23 mouse cellular contexts compared by ENCODE assay signal in the genomic region with DNA sequence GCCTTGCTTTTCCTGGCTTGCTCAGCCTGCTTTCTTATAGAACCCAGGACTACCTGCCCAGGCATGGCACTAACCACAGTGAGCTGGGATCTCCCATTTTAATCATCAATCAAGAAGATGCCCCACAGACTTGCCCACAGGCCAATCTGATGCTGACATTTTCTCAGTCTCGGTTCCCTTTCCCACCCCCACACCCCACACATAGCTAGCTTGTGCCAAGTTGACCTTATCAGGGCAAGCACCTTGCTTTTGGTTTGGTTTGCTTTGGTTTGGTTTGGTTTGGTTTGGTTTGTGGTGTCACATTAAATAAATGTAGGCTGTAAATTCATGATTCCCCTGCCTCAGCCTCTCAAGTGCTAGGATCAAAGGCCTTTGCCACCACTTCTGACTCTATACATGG. TPM values are rescaled to one million over a fixed set of nuclear protein-coding genes. Genes with fewer than 3 reads are reported as not detected.
DNase-seq lines count a peak whose midpoint lies in the region; ATAC-seq and TF ChIP-seq lines count a peak whose summit lies in the region.
"Had no signal": no experiment of that assay in that cellular context is flagged by ENCODE, and none has a peak within 500 bp of the region (broad histone marks: within the 10 kb centered on the region; RNA-seq: fewer than 3 reads in every experiment).

No protein-coding gene starts in this region.

- H3K4me2 ChIP-seq in liver, postnatal 0 days (ENCODE audit: low read depth, low read length), result no peak overlapping the region
- H3K4me2 ChIP-seq: embryonic facial prominence, embryonic 13.5 days; forebrain, embryonic 12.5 days; hindbrain, embryonic 12.5 days had no signal

- no peak for DNase-seq in liver, postnatal 0 days
- no peak for DNase-seq in liver
- no peak for DNase-seq in spleen, adult 18-20 months
- DNase-seq: adrenal gland, adult 2 months; adrenal gland, postnatal 25 days; cerebellum, adult 11 months; cerebellum, adult 8-10 months; cerebellum, postnatal 14 days; gastrocnemius, postnatal 36 days; heart, postnatal 10 days; heart, postnatal 4 days had no signal

- H3K27me3 ChIP-seq in liver, postnatal 0 days (ENCODE audit: insufficient read depth, low read length), result no peaks in the 10 kb centered on the region
- H3K27me3 ChIP-seq: embryonic facial prominence, embryonic 13.5 days; forebrain, embryonic 12.5 days; hindbrain, embryonic 12.5 days; Patski had no signal

- peak overlapping the region; percentile 45 for H3K27ac ChIP-seq in liver, postnatal 0 days (ENCODE audit: low read depth)
- peak overlapping the region; percentile 19; the same call in 1 of the 2 replicates for H3K27ac ChIP-seq in bone marrow, adult 2 months (ENCODE audit: control insufficient read depth, insufficient read depth, low read depth, low read length, poor library complexity)
- H3K27ac ChIP-seq: embryonic facial prominence, embryonic 13.5 days; forebrain, embryonic 12.5 days; hindbrain, embryonic 12.5 days had no signal

- no peak for TF ChIP-seq CTCF in liver, postnatal 0 days (IDR thresholded peaks at IDR 0.05; ENCODE audit: low read depth)
- TF ChIP-seq CTCF in bone marrow, adult 2 months (IDR thresholded peaks at IDR 0.05; ENCODE audit: control insufficient read depth, insufficient read depth, low read length), result no peak

- peaks cover 17% of the 10 kb centered on the region for H3K4me1 ChIP-seq in liver, postnatal 0 days (ENCODE audit: insufficient read depth)
- peaks cover 6% of the 10 kb centered on the region for H3K4me1 ChIP-seq in bone marrow, adult 2 months (ENCODE audit: control insufficient read depth, insufficient read depth, low read length)

- 53% methylated on average over 1 of the region's 1 CpGs for WGBS in liver, postnatal 0 days (ENCODE audit: insufficient replicate concordance)
- WGBS in bone marrow, adult 2 months, result 24% methylated on average over 1 of the region's 1 CpGs

- H3K36me3 ChIP-seq in liver, postnatal 0 days (replicated peaks; ENCODE audit: insufficient read depth, low read length), result peaks cover 1% of the 10 kb centered on the region; the same call in 1 of the 2 replicates

- TF ChIP-seq POLR2A in bone marrow, adult 2 months (IDR thresholded peaks at IDR 0.05; ENCODE audit: borderline replicate concordance, control insufficient read depth, low read depth, low read length), result no peak

- no peak for TF ChIP-seq EP300 in liver, postnatal 0 days (IDR thresholded peaks at IDR 0.05; ENCODE audit: low read depth)

- no peak for ATAC-seq in liver, postnatal 0 days
- peak; percentile 64 for ATAC-seq in megakaryocyte-erythroid progenitor cell, adult 5-6 weeks (replicated peaks; ENCODE audit: low FRiP score, low TSS enrichment, poor library complexity, severe bottlenecking)
- ATAC-seq in frontal cortex, adult (ENCODE audit: low TSS enrichment), result no peak
- ATAC-seq: activated CD4-positive, CD25-positive, alpha-beta regulatory T cell, adult 4 months; forebrain, embryonic 16.5 days; hindbrain, embryonic 16.5 days; inflammation-experienced regulatory T-cells, adult 6 months; Patski had no signal

- no peak overlapping the region for H3K9ac ChIP-seq in liver, postnatal 0 days (replicated peaks)
- H3K9ac ChIP-seq: embryonic facial prominence, embryonic 13.5 days; forebrain, embryonic 12.5 days; hindbrain, embryonic 12.5 days had no signal

- no peak overlapping the region for H3K4me3 ChIP-seq in liver, postnatal 0 days (ENCODE audit: low read depth, low read length)
- H3K4me3 ChIP-seq in bone marrow, adult 2 months (replicated peaks; ENCODE audit: control insufficient read depth, low read depth, low read length), result no peak overlapping the region
- H3K4me3 ChIP-seq: embryonic facial prominence, embryonic 13.5 days; forebrain, embryonic 12.5 days; heart, embryonic 10.5 days; hindbrain, embryonic 12.5 days had no signal

- H3K9me3 ChIP-seq in liver, postnatal 0 days (ENCODE audit: low read length), result 0 out of 2 replicates have a peak, but pooled peaks cover 1% of the 10 kb centered on the region

RNA-seq across cellular contexts. Expression of a gene that starts 34.6 kb away (rescaled TPM):
- polyA plus RNA-seq in liver, postnatal 0 days (2015; fragmentation: Nextera tagmentation; extraction: Ambion mirVana), result 16.5 and 18.6 TPM in 2 replicates
- 41.4 and 48.2 TPM in 2 replicates for polyA plus RNA-seq in bone marrow, adult 2 months (2011; ENCODE audit: insufficient read depth, insufficient read length, low replicate concordance, missing spikeins)
- total RNA-seq in megakaryocyte-erythroid progenitor cell, adult 5-6 weeks (2014; fragmentation: Nextera tagmentation), result 22.9 and 30.6 TPM in 2 replicates
- 44.1 and 47.5 TPM in 2 replicates for total RNA-seq in megakaryocyte-erythroid progenitor cell, adult 5-6 weeks (2017)

RNA-seq across cellular contexts. Expression of a gene that starts 34.9 kb away (rescaled TPM):
- polyA plus RNA-seq in liver, postnatal 0 days (2015; fragmentation: Nextera tagmentation; extraction: Ambion mirVana), result 3.8 and 5.1 TPM in 2 replicates
- polyA plus RNA-seq in bone marrow, adult 2 months (2011; ENCODE audit: insufficient read depth, insufficient read length, low replicate concordance, missing spikeins), result 30.4 and 64.6 TPM in 2 replicates
- total RNA-seq in megakaryocyte-erythroid progenitor cell, adult 5-6 weeks (2014; fragmentation: Nextera tagmentation), result 32.9 and 33.2 TPM in 2 replicates
- total RNA-seq in megakaryocyte-erythroid progenitor cell, adult 5-6 weeks (2017), result 17.6 and 20.4 TPM in 2 replicates

RNA-seq across cellular contexts. Expression of a gene that starts 59.3 kb away (rescaled TPM):
- polyA plus RNA-seq in liver, postnatal 0 days (2015; fragmentation: Nextera tagmentation; extraction: Ambion mirVana), result 62.8 and 64.6 TPM in 2 replicates
- 75.6 and 139 TPM in 2 replicates for polyA plus RNA-seq in bone marrow, adult 2 months (2011; ENCODE audit: insufficient read depth, insufficient read length, low replicate concordance, missing spikeins)
- 147 and 161 TPM in 2 replicates for total RNA-seq in megakaryocyte-erythroid progenitor cell, adult 5-6 weeks (2014; fragmentation: Nextera tagmentation)
- 129 and 139 TPM in 2 replicates for total RNA-seq in megakaryocyte-erythroid progenitor cell, adult 5-6 weeks (2017)
